Mouse (Mus musculus) lung, adult 18-20 months (tissue): ENCODE results near the gene Tescl.

Experiments
- DNase-seq, 2 experiments: peaks; one replicate each; pipeline ENCODE4 v3.0.0; 2022; ENCODE audit warnings: mixed read lengths in 2 of 2

The Tescl gene

GRCm38 (mm10) chr7:24298973-24299708 lies 34.6 kb downstream of the Tescl start:
- DNase-seq = peak; percentile 62 to 73

- DNase-seq = no peak
These were observed 35.1 kb downstream of the Tescl start for GRCm38 (mm10) chr7:24298635-24298972.

GRCm38 (mm10) chr7:24297361-24298095 lies 36.2 kb downstream of the Tescl start:
- no peak for DNase-seq

- no peak for DNase-seq
These were observed 37.4 kb downstream of the Tescl start for GRCm38 (mm10) chr7:24296386-24296785.

- DNase-seq = no peak
These were observed 38.4 kb downstream of the Tescl start for GRCm38 (mm10) chr7:24295376-24295775.

GRCm38 (mm10) chr7:24294763-24295162 lies 39.0 kb downstream of the Tescl start:
- no peak for DNase-seq

- no peak for DNase-seq
These were observed 40.5 kb downstream of the Tescl start for GRCm38 (mm10) chr7:24293061-24293851.

- DNase-seq = no peak
These were observed 42.2 kb downstream of the Tescl start for GRCm38 (mm10) chr7:24291387-24292090.

- no peak for DNase-seq
These were observed 43.5 kb downstream of the Tescl start for GRCm38 (mm10) chr7:24290106-24290693.

GRCm38 (mm10) chr7:24288512-24288911 lies 45.2 kb downstream of the Tescl start:
- DNase-seq = no peak

GRCm38 (mm10) chr7:24287670-24288069 lies 46.1 kb downstream of the Tescl start:
- DNase-seq = no peak

GRCm38 (mm10) chr7:24286916-24287315 lies 46.8 kb downstream of the Tescl start:
- no peak for DNase-seq

GRCm38 (mm10) chr7:24286090-24286489 lies 47.6 kb downstream of the Tescl start:
- DNase-seq = no peak
